Mouse (Mus musculus) ES-E14 (cell line): ENCODE results near the gene Bmp6. TPM values are rescaled to one million over a fixed set of nuclear protein-coding genes. Genes with fewer than 3 reads are reported as not detected.

Experiments used
- DNase-seq: peaks from one replicate; pipeline ENCODE4 v3.0.0-alpha.2; 2013; ENCODE audit warnings: low read depth, low spot score
- H3K27ac ChIP-seq: 2 replicates; pipeline ENCODE4 v1.5.1; 2012; ENCODE audit warnings: low read depth, mild to moderate bottlenecking, low read length, moderate library complexity, mixed read lengths; ENCODE audit not compliant: poor library complexity, insufficient read depth, severe bottlenecking
- H3K36me3 ChIP-seq: 2 replicates; pipeline ENCODE4 v1.6.1; 2012; ENCODE audit warnings: mild to moderate bottlenecking, low read length, moderate library complexity, mixed read lengths; ENCODE audit not compliant: control insufficient read depth, poor library complexity, insufficient read depth, severe bottlenecking
- H3K4me1 ChIP-seq, 2 experiments: fragments of 150-350 bp in 1 of 2; sonication (generic) in 1 of 2; 2 replicates each; pipeline ENCODE4 v1.6.1; 2012; ENCODE audit warnings: low read length in 2 of 2, mild to moderate bottlenecking in 1 of 2, mixed read lengths in 1 of 2; ENCODE audit not compliant: control insufficient read depth in 2 of 2, insufficient read depth in 2 of 2, poor library complexity in 1 of 2
- H3K4me3 ChIP-seq, 2 experiments: fragments of 150-350 bp in 1 of 2; sonication (generic) in 1 of 2; 2 replicates each; pipeline ENCODE4 v1.5.1; 2012; ENCODE audit warnings: low read length in 2 of 2, low read depth in 1 of 2, mild to moderate bottlenecking in 1 of 2, mixed read lengths in 1 of 2; ENCODE audit not compliant: insufficient read depth in 1 of 2, poor library complexity in 1 of 2, severe bottlenecking in 1 of 2
- H3K9ac ChIP-seq: 2 replicates; pipeline ENCODE4 v1.6.1; 2012; ENCODE audit warnings: low read depth, mild to moderate bottlenecking, low read length, mixed read lengths; ENCODE audit not compliant: poor library complexity, insufficient read depth, severe bottlenecking
- H3K9me3 ChIP-seq: fragments of 150-350 bp; sonication (generic); 2 replicates; pipeline ENCODE4 v1.6.1; 2012; ENCODE audit warnings: low read depth, mild to moderate bottlenecking, low read length; ENCODE audit not compliant: control insufficient read depth, insufficient read depth
- CHD2 ChIP-seq: IDR thresholded peaks from 2 replicates; pipeline ENCODE4 v1.6.1; 2014; ENCODE audit warnings: mild to moderate bottlenecking, low read depth, low read length, inconsistent platforms
- HCFC1 ChIP-seq: IDR thresholded peaks from 2 replicates; pipeline ENCODE4 v1.6.1; 2012; ENCODE audit warnings: low read length, inconsistent platforms, borderline replicate concordance; ENCODE audit not compliant: insufficient read depth
- MAFK ChIP-seq: IDR thresholded peaks from 2 replicates; pipeline ENCODE4 v1.6.1; 2014; ENCODE audit warnings: mild to moderate bottlenecking, low read depth, low read length, inconsistent platforms; ENCODE audit not compliant: insufficient read depth
- ZC3H11A ChIP-seq: IDR thresholded peaks from 2 replicates; pipeline ENCODE4 v1.6.1; 2012; ENCODE audit warnings: low read depth, mild to moderate bottlenecking, inconsistent platforms, low read length, borderline replicate concordance
- ZNF384 ChIP-seq: IDR thresholded peaks from 2 replicates; pipeline ENCODE4 v1.6.1; 2012; ENCODE audit warnings: low read depth, low read length, inconsistent platforms
- in situ Hi-C, 2 experiments: fragments of 600-800 bp; cut with MboI; formaldehyde crosslinking; loops; one replicate each; pipeline ENCODE4 v1.15.1; 2025; ENCODE audit warnings: low sequenced_read_pairs in 2 of 2, inconsistent platforms in 1 of 2; ENCODE audit not compliant: unreplicated experiment in 2 of 2
- total RNA-seq: library from RNA; depleted of rRNA; stranded (reverse); fragments of 300-350 nt; gene quantifications from 2 replicates; pipeline ENCODE4 v1.2.3, GENCODE M21; 2012

Gene Bmp6
- total RNA-seq, 1 experiment, result 2.1 TPM

- Histone ChIP-seq H3K9me3 (no peaks in the 10 kb centered on the region), H3K9ac (peak overlapping the region; percentile 26), H3K36me3 (no peaks in the 10 kb centered on the region), H3K4me1 (peaks cover 0 to 5% of the 10 kb centered on the region in 2 experiments; a peak in 1 of 4 replicates), H3K4me3 (peak overlapping the region; percentile 51 to 60), H3K27ac (no peak overlapping the region)
- TF ChIP-seq HCFC1 (no peak), ZNF384 (no peak), CHD2 (no peak), ZC3H11A (no peak), MAFK (no peak)
- DNase-seq, result no peak
- in situ Hi-C loops, result no loop called here
Observed at GRCm38 (mm10) chr13:38346096-38346915, 1.4 kb downstream of the Bmp6 start.

GRCm38 (mm10) chr13:38347021-38347774, 2.3 kb downstream of the Bmp6 start:
- no peak for TF ChIP-seq ZC3H11A
- TF ChIP-seq CHD2, result no peak
- TF ChIP-seq MAFK, result no peak
- no peak for TF ChIP-seq ZNF384
- no peak for TF ChIP-seq HCFC1
- Histone ChIP-seq H3K4me1 (peaks cover 0 to 5% of the 10 kb centered on the region in 2 experiments; a peak in 1 of 4 replicates), H3K36me3 (no peaks in the 10 kb centered on the region), H3K9me3 (no peaks in the 10 kb centered on the region), H3K27ac (no peak overlapping the region), H3K9ac (no peak overlapping the region), H3K4me3 (peak overlapping the region; percentile 51 to 60)
- no peak for DNase-seq
- in situ Hi-C loops, result no loop called here

GRCm38 (mm10) chr13:38347775-38348135, 2.8 kb downstream of the Bmp6 start:
- peaks cover 0 to 5% of the 10 kb centered on the region in 2 experiments; a peak in 1 of 4 replicates for H3K4me1 ChIP-seq
- TF ChIP-seq ZC3H11A (no peak), ZNF384 (no peak), CHD2 (no peak), MAFK (no peak), HCFC1 (no peak)
- no peak overlapping the region for H3K4me3 ChIP-seq
- H3K9me3 ChIP-seq, result no peaks in the 10 kb centered on the region
- no peak for DNase-seq
- in situ Hi-C loops, result no loop called here
- H3K27ac ChIP-seq, result no peak overlapping the region
- H3K9ac ChIP-seq, result no peak overlapping the region
- no peaks in the 10 kb centered on the region for H3K36me3 ChIP-seq

DNA sequence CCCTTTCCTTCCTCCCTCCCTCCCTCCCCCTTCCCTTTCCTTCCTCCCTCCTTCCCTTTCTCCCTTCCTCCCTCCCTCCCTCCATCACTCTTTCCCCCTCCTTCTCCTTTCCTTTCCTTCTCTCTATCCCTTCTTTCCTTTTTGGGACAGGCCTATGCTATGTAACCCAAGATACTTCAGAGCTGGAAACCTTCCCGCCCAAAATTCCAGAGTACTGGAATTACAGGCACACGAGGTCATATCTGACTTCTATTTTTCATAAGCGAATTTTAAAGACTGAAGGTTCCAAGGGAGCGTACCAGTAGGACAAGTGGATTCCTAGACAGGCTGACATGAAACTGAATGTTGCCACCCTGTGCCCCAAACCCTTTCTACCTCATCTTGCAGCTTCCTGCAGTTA, 4.1 kb downstream of the Bmp6 start:
- DNase-seq, result no peak
- no peak for TF ChIP-seq MAFK
- TF ChIP-seq CHD2, result no peak
- no peak for TF ChIP-seq ZNF384
- TF ChIP-seq HCFC1, result no peak
- TF ChIP-seq ZC3H11A, result no peak
- Histone ChIP-seq H3K27ac (no peak overlapping the region), H3K36me3 (no peaks in the 10 kb centered on the region), H3K4me3 (no peak overlapping the region), H3K4me1 (peaks cover 0 to 8% of the 10 kb centered on the region in 2 experiments; a peak in 2 of 4 replicates), H3K9me3 (no peaks in the 10 kb centered on the region), H3K9ac (no peak overlapping the region)
- in situ Hi-C loops, result no loop called here
